Mouse (Mus musculus) inflammation-experienced regulatory T-cells, adult 16 weeks (primary cell): ENCODE data around the gene Polr2a. TPM values are rescaled to one million over a fixed set of nuclear protein-coding genes. Genes with fewer than 3 reads are reported as not detected.

ENCODE experiments used
- polyA plus RNA-seq: library from polyadenylated mRNA; unstranded; fragments of 100-300 nt; shearing (Covaris generic); gene quantifications from one replicate; pipeline ENCODE4 v1.2.1, GENCODE M21; 2017

Gene Polr2a
- polyA plus RNA-seq, result 58.0 TPM

GRCm38 (mm10) chr11:69758478-69758970 is at the start of gene Polr2a:
Polr2a (minus strand) TSS chr11:69758637.

GRCm38 (mm10) chr11:69804972-69805909 is 46.8 kb upstream of the Polr2a start, which contains the start of gene Tmem102:
Tmem102 (minus strand) TSS chr11:69805624.

GRCm38 (mm10) chr11:69801379-69801977 is 43.0 kb upstream of the Polr2a start, which contains the start of gene Fgf11:
Fgf11 (minus strand) TSS chr11:69801857.

GRCm38 (mm10) chr11:69795168-69795982 is 36.9 kb upstream of the Polr2a start, which contains the start of gene Chrnb1:
Chrnb1 (minus strand) TSS chr11:69795943.

GRCm38 (mm10) chr11:69765221-69766125 is 7.0 kb upstream of the Polr2a start, which contains the start of gene Zbtb4:
Zbtb4 (plus strand) TSS chr11:69765912.

GRCm38 (mm10) chr11:69761868-69762267 is 3.4 kb upstream of the Polr2a start, which contains the start of gene Slc35g3:
Slc35g3 (minus strand) TSS chr11:69761968.

GRCm38 (mm10) chr11:69695361-69696181 is 62.9 kb downstream of the Polr2a start, which contains the start of the genes Tnfsf12 and Tnfsfm13:
Tnfsf12 (minus strand) TSS chr11:69695849.
Tnfsfm13 (minus strand) TSS chr11:69696098.

GRCm38 (mm10) chr11:69685526-69686148 is 72.8 kb downstream of the Polr2a start, which contains the start of gene Tnfsf13:
Tnfsf13 (minus strand) TSS chr11:69685784.

Other genes starting within 250 kb of the Polr2a start
- not detected for gene Dnah2, start 209.5 kb downstream of the Polr2a start, polyA plus RNA-seq
- 0.27 TPM for gene Efnb3, start 198.4 kb downstream of the Polr2a start, polyA plus RNA-seq
- gene Wrap53, start 178.4 kb downstream of the Polr2a start, polyA plus RNA-seq, result 32.4 TPM
- gene Trp53, start 178.3 kb downstream of the Polr2a start, polyA plus RNA-seq, result 242 TPM
- 0.20 TPM for gene Atp1b2, start 152.7 kb downstream of the Polr2a start, polyA plus RNA-seq
- gene Shbg, start 140.7 kb downstream of the Polr2a start, polyA plus RNA-seq, result not detected
- gene Sat2, start 136.6 kb downstream of the Polr2a start, polyA plus RNA-seq, result not detected
- gene Fxr2, start 125.6 kb downstream of the Polr2a start, polyA plus RNA-seq, result 11.9 TPM
- not detected for gene Sox15, start 103.3 kb downstream of the Polr2a start, polyA plus RNA-seq
- gene Mpdu1, start 96.0 kb downstream of the Polr2a start, polyA plus RNA-seq, result 56.1 TPM
- 10.3 TPM for gene Cd68, start 92.5 kb downstream of the Polr2a start, polyA plus RNA-seq
- gene Eif4a1, start 86.2 kb downstream of the Polr2a start, polyA plus RNA-seq, result 508 TPM
- 39.6 TPM for gene Senp3, start 76.6 kb downstream of the Polr2a start, polyA plus RNA-seq
- 0.29 TPM for gene Tnfsf13, start 72.9 kb downstream of the Polr2a start, polyA plus RNA-seq
- not detected for gene Tnfsf12, start 62.8 kb downstream of the Polr2a start, polyA plus RNA-seq
- gene Tnfsfm13, start 62.5 kb downstream of the Polr2a start, polyA plus RNA-seq, result not detected
- gene Slc35g3, start 3.3 kb upstream of the Polr2a start, polyA plus RNA-seq, result not detected
- gene Zbtb4, start 7.3 kb upstream of the Polr2a start, polyA plus RNA-seq, result 5.8 TPM
- 6.2 TPM for gene Chrnb1, start 37.3 kb upstream of the Polr2a start, polyA plus RNA-seq
- not detected for gene Fgf11, start 43.2 kb upstream of the Polr2a start, polyA plus RNA-seq
- not detected for gene Tmem102, start 47.0 kb upstream of the Polr2a start, polyA plus RNA-seq
- gene Gm39566, start 56.7 kb upstream of the Polr2a start, polyA plus RNA-seq, result not detected
- gene Spem2, start 59.8 kb upstream of the Polr2a start, polyA plus RNA-seq, result not detected
- gene Spem1, start 63.5 kb upstream of the Polr2a start, polyA plus RNA-seq, result not detected
- 0.61 TPM for gene Nlgn2, start 79.1 kb upstream of the Polr2a start, polyA plus RNA-seq
- gene Tmem256, start 79.9 kb upstream of the Polr2a start, polyA plus RNA-seq, result 113 TPM
- gene Plscr3, start 87.7 kb upstream of the Polr2a start, polyA plus RNA-seq, result 27.8 TPM
- gene Tnk1, start 100.1 kb upstream of the Polr2a start, polyA plus RNA-seq, result not detected
- gene Tmem95, start 119.4 kb upstream of the Polr2a start, polyA plus RNA-seq, result not detected
- gene Kctd11, start 122.8 kb upstream of the Polr2a start, polyA plus RNA-seq, result 2.3 TPM
- gene Acap1, start 136.9 kb upstream of the Polr2a start, polyA plus RNA-seq, result 663 TPM
- 3.0 TPM for gene 2810408A11Rik, start 142.3 kb upstream of the Polr2a start, polyA plus RNA-seq
- 5.7 TPM for gene Neurl4, start 142.4 kb upstream of the Polr2a start, polyA plus RNA-seq
- gene Gps2, start 155.3 kb upstream of the Polr2a start, polyA plus RNA-seq, result 163 TPM
- gene Eif5a, start 163.3 kb upstream of the Polr2a start, polyA plus RNA-seq, result 1,233 TPM
- not detected for gene Ybx2, start 177.2 kb upstream of the Polr2a start, polyA plus RNA-seq
- not detected for gene Slc2a4, start 189.6 kb upstream of the Polr2a start, polyA plus RNA-seq
- gene Cldn7, start 206.1 kb upstream of the Polr2a start, polyA plus RNA-seq, result not detected
- gene Ctdnep1, start 222.5 kb upstream of the Polr2a start, polyA plus RNA-seq, result 36.6 TPM
- gene Elp5, start 223.9 kb upstream of the Polr2a start, polyA plus RNA-seq, result 70.7 TPM
- 438 TPM for gene Gabarap, start 232.5 kb upstream of the Polr2a start, polyA plus RNA-seq
- gene Phf23, start 237.1 kb upstream of the Polr2a start, polyA plus RNA-seq, result 117 TPM
- gene Dvl2, start 242.0 kb upstream of the Polr2a start, polyA plus RNA-seq, result 25.7 TPM